Mouse (Mus musculus): ENCODE results near the gene Akr1c12. TPM values are rescaled to one million over a fixed set of nuclear protein-coding genes. Genes with fewer than 3 reads are reported as not detected.
A peak's percentile ranks its signal among the peaks of the same experiment; 100 is the strongest.

The Akr1c12 gene
- polyA plus RNA-seq (2015; fragmentation: Nextera tagmentation; extraction: Ambion mirVana): 215 and 226 TPM in 2 replicates

DNA sequence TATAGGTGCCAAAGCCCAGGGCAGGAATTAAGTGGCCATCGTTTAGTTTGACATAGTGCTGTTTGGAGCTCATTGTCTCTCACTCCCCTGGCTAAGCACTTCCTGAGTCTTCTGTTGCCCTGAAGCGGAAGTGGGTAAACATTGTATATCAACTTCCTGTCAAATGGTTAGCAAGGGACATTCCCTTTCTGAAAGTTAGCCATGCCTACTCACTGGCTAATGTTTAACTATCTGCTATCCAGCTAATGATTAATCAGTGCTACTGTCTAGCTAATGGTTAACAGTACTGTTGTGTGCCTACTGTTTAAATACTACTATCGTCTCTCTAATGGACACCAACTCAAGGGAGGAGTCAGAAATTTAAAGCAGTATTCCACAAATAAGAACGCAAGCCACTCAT, at the start of gene Akr1c12:
Gene Akr1c12, minus strand, starts transcription at position 150 of the 400 bp plus-strand sequence.
- no peaks in the 10 kb centered on the region for H3K4me1 ChIP-seq (replicated peaks; ENCODE audit: control insufficient read depth, insufficient read depth, low read length)
- peak within 1 kb of the TSS; percentile 60 for H3K27ac ChIP-seq (ENCODE audit: low read depth, low read length)
- peak within 1 kb of the TSS; percentile 62 for H3K4me2 ChIP-seq (replicated peaks; ENCODE audit: low read depth)
- peak; percentile 96 for ATAC-seq
- H3K9me3 ChIP-seq (ENCODE audit: control insufficient read depth): no peaks in the 10 kb centered on the region
- peak within 1 kb of the TSS; percentile 45; the same call in 1 of the 2 replicates for H3K9ac ChIP-seq (ENCODE audit: low read depth, low read length)
- 15% methylated on average over 4 of the region's 4 CpGs for WGBS
- H3K36me3 ChIP-seq (ENCODE audit: control insufficient read depth, insufficient read depth): no peaks in the 10 kb centered on the region
- peak within 1 kb of the TSS; percentile 39 for H3K4me3 ChIP-seq (ENCODE audit: low read depth, low read length)
- no peaks in the 10 kb centered on the region for H3K27me3 ChIP-seq (replicated peaks; ENCODE audit: control insufficient read depth, insufficient read depth, low read length)
- no peak for TF ChIP-seq CTCF (IDR thresholded peaks at IDR 0.05; ENCODE audit: low read depth)

DNA sequence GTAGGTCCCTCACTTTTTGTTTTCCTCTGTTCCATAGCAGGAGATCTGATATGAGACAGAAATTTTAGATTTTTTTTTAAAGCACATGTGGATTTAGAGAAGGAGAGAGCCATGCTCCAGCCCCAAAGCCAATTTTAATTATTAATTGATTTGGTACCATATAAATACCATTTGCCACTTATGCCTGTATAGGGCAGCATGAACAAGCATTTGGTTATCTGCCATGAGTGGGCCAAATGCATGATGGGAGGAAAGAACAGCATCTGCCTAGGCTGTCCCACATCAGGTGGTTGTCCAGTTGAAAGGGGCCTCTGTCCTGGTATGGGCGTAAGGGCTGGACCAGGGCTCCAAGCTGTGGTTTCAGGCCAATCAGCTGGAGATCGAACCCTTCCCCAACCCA, 39.5 kb upstream of the Akr1c12 start:
- Histone ChIP-seq H3K27me3 (replicated peaks; ENCODE audit: control insufficient read depth, insufficient read depth, low read length) (no peaks in the 10 kb centered on the region), H3K9ac (ENCODE audit: low read depth, low read length) (no peak overlapping the region), H3K9me3 (ENCODE audit: control insufficient read depth) (no peaks in the 10 kb centered on the region), H3K27ac (ENCODE audit: low read depth, low read length) (no peak overlapping the region), H3K4me1 (replicated peaks; ENCODE audit: control insufficient read depth, insufficient read depth, low read length) (no peaks in the 10 kb centered on the region), H3K36me3 (ENCODE audit: control insufficient read depth, insufficient read depth) (no peaks in the 10 kb centered on the region), H3K4me3 (ENCODE audit: low read depth, low read length) (no peak overlapping the region), H3K4me2 (replicated peaks; ENCODE audit: low read depth) (no peak overlapping the region)
- WGBS: 87% methylated on average over 2 of the region's 2 CpGs
- TF ChIP-seq CTCF (IDR thresholded peaks at IDR 0.05; ENCODE audit: low read depth): no peak
- ATAC-seq: no peak

DNA sequence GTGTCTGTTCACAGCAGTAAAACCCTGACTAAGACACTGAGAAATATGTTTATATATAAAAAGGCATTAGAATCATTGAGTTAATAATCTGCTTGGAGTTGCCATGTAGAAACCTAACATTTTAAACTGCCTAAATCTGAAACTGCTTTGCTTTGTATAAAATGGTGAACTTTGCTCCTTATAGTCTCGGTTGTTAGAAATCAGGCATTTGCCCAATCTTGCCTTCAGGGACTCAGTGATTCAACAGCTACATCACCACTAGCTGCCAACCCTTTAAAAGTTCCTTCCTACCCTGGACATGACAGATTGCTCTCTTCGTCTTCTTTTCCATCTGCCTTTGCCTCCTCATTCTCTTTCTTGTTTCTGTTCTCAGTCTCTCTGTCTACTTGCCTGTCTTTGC, 34.7 kb upstream of the Akr1c12 start:
- Histone ChIP-seq H3K4me1 (replicated peaks; ENCODE audit: control insufficient read depth, insufficient read depth, low read length) (no peaks in the 10 kb centered on the region), H3K9me3 (ENCODE audit: control insufficient read depth) (no peaks in the 10 kb centered on the region), H3K4me2 (replicated peaks; ENCODE audit: low read depth) (no peak overlapping the region), H3K36me3 (ENCODE audit: control insufficient read depth, insufficient read depth) (no peaks in the 10 kb centered on the region), H3K9ac (ENCODE audit: low read depth, low read length) (no peak overlapping the region), H3K4me3 (ENCODE audit: low read depth, low read length) (no peak overlapping the region), H3K27me3 (replicated peaks; ENCODE audit: control insufficient read depth, insufficient read depth, low read length) (no peaks in the 10 kb centered on the region), H3K27ac (ENCODE audit: low read depth, low read length) (no peak overlapping the region)
- ATAC-seq: no peak
- no peak for TF ChIP-seq CTCF (IDR thresholded peaks at IDR 0.05; ENCODE audit: low read depth)
- WGBS: 78% methylated on average over 2 of the region's 2 CpGs

DNA sequence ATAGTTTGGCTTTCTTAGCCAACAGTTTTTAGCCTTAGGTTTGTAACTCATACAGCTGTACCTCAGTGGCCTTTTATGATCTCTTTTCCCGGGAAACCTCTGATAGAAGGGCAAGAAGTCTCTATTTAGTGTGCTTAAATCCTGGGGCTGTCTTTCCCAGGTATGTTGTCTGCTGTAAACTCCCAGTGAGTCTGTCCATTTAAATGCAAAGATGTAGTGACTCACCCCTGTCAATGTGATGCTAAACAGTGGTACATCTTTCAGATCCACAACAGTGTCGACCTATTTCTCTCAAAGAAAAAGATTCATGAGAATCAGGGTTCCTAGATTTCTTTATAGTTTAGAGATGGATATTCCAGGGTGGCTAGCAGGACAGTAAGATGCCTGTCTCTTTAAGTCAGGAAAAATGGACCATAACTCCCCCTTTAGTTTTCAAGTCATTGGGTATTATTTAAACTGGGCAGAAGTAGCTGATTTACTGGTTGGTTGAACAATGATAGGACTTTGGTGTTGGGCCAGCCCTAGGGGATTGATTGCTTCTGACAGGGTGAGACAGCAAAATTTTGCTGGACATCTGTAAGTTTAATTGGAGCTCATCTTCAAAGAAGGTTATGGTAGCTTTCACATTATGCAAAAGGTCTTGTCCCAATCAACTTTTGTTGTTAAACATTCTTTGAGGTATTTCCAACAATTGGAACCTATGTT, 25.8 kb upstream of the Akr1c12 start:
- no peaks in the 10 kb centered on the region for H3K27me3 ChIP-seq (replicated peaks; ENCODE audit: control insufficient read depth, insufficient read depth, low read length)
- H3K9me3 ChIP-seq (ENCODE audit: control insufficient read depth): no peaks in the 10 kb centered on the region
- no peak for TF ChIP-seq CTCF (IDR thresholded peaks at IDR 0.05; ENCODE audit: low read depth)
- H3K4me1 ChIP-seq (replicated peaks; ENCODE audit: control insufficient read depth, insufficient read depth, low read length): no peaks in the 10 kb centered on the region
- no peak overlapping the region for H3K9ac ChIP-seq (ENCODE audit: low read depth, low read length)
- H3K4me2 ChIP-seq (replicated peaks; ENCODE audit: low read depth): no peak overlapping the region
- H3K4me3 ChIP-seq (ENCODE audit: low read depth, low read length): no peak overlapping the region
- H3K27ac ChIP-seq (ENCODE audit: low read depth, low read length): no peak overlapping the region
- no peaks in the 10 kb centered on the region for H3K36me3 ChIP-seq (ENCODE audit: control insufficient read depth, insufficient read depth)
- 35% methylated on average over 2 of the region's 2 CpGs for WGBS
- no peak for ATAC-seq

DNA sequence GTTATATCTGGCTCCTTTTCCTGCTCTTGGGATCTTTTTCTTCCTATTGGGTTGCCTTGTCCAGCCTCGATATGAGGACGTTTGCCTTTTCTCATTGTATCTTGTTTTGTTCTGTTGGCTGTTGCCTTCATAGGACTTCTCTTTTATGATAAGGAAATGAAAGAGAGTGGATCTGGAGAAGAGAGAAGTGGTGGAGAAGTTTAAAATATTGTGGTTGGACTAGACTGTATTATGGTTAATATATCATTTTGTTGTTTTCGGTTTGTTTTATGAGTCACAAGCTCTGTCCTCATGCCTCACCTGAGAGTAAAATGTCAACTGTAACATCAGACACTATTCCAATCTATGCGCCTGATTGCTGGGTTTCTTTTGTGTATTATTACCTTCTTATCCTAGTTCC, 17.8 kb upstream of the Akr1c12 start:
- no peaks in the 10 kb centered on the region for H3K36me3 ChIP-seq (ENCODE audit: control insufficient read depth, insufficient read depth)
- H3K27me3 ChIP-seq (replicated peaks; ENCODE audit: control insufficient read depth, insufficient read depth, low read length): no peaks in the 10 kb centered on the region
- no peak overlapping the region for H3K4me3 ChIP-seq (ENCODE audit: low read depth, low read length)
- H3K9me3 ChIP-seq (ENCODE audit: control insufficient read depth): no peaks in the 10 kb centered on the region
- 89% methylated on average over 4 of the region's 4 CpGs for WGBS
- no peak overlapping the region for H3K27ac ChIP-seq (ENCODE audit: low read depth, low read length)
- H3K4me1 ChIP-seq (replicated peaks; ENCODE audit: control insufficient read depth, insufficient read depth, low read length): no peaks in the 10 kb centered on the region
- TF ChIP-seq CTCF (IDR thresholded peaks at IDR 0.05; ENCODE audit: low read depth): no peak
- no peak for ATAC-seq
- no peak overlapping the region for H3K9ac ChIP-seq (ENCODE audit: low read depth, low read length)
- no peak overlapping the region for H3K4me2 ChIP-seq (replicated peaks; ENCODE audit: low read depth)

DNA sequence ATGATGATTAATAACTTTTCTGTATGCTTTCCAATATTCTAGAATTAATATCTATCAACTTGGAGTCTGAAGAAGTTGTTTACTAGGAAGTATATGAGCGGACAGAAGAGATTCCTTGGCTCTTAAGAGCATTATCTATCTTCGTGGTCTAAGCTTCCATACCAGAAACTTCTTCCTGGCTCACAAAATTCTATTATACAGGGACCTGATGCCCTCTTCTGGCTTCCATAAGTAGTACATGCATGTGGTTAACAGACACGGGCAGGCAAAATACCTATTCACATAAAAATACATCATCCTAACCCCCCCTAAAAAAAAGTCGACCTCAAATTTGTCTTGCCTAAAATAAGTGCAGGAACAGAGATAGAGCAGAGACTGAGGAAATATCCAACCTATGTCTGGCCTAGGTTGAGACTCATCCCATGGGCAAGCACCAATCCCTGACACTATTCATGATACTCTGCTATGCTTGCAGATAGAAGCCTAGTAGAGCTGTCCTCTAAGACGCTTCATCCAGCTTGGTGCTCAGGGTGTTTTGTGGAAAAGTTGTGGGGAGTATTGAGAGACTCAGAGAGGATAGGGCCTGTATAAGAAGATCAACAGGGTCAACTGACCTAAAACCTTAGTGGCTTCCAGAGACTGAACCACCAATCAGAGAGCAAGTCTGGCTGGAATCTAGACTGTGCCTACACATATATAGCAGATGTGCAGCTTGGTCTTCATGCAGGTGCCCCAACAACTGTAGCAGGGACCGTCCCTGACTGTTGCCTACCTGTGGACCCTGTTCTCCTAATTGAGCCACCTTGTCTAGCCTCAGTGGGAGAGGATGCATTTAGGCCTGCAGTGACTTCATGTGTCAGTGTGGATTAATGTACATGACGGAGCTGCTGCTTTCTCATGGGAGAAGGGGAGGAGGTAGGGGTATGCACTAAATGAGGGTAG, 2.5 kb upstream of the Akr1c12 start:
- Histone ChIP-seq H3K4me2 (replicated peaks; ENCODE audit: low read depth) (no peak overlapping the region), H3K27ac (ENCODE audit: low read depth, low read length) (no peak overlapping the region), H3K36me3 (ENCODE audit: control insufficient read depth, insufficient read depth) (no peaks in the 10 kb centered on the region), H3K9ac (ENCODE audit: low read depth, low read length) (no peak overlapping the region), H3K27me3 (replicated peaks; ENCODE audit: control insufficient read depth, insufficient read depth, low read length) (no peaks in the 10 kb centered on the region), H3K9me3 (ENCODE audit: control insufficient read depth) (no peaks in the 10 kb centered on the region), H3K4me1 (replicated peaks; ENCODE audit: control insufficient read depth, insufficient read depth, low read length) (no peaks in the 10 kb centered on the region), H3K4me3 (ENCODE audit: low read depth, low read length) (no peak overlapping the region)
- ATAC-seq: no peak
- TF ChIP-seq CTCF (IDR thresholded peaks at IDR 0.05; ENCODE audit: low read depth): peak; percentile 81
- 34% methylated on average over 7 of the region's 7 CpGs for WGBS
